Mouse (Mus musculus) midbrain, postnatal 0 days (tissue): ENCODE measurements around the gene Ing5. TPM values are rescaled to one million over a fixed set of nuclear protein-coding genes. Genes with fewer than 3 reads are reported as not detected.
"Not testable (repeated sequence)": the region's sequence is repeated elsewhere in the genome, so short reads cannot be mapped to it uniquely, and the experiment has no call there.

Experiments
- ATAC-seq: fragments of 200-750 bp; cut with Nextera tagmentation; 2 replicates; pipeline ENCODE4 v1.8.0; 2017; ENCODE audit warnings: moderate number of reproducible peaks, mild to moderate bottlenecking, moderate TSS enrichment, moderate library complexity; ENCODE audit not compliant: low FRiP score
- DNase-seq: peaks from one replicate; pipeline ENCODE4 v3.0.0-alpha.2; 2015; ENCODE audit warnings: low spot score
- H3K27ac ChIP-seq: fragments of 300-500 bp; sonication (generic); 2 replicates; pipeline ENCODE4 v1.5.1; 2014; ENCODE audit warnings: low read depth, mild to moderate bottlenecking, low read length, mixed read lengths
- H3K27me3 ChIP-seq: fragments of 300-500 bp; sonication (generic); 2 replicates; pipeline ENCODE4 v1.6.1; 2014; ENCODE audit warnings: low read length, control low read depth, mixed read lengths; ENCODE audit not compliant: insufficient read depth
- H3K36me3 ChIP-seq: fragments of 300-500 bp; sonication (generic); 2 replicates; pipeline ENCODE4 v1.6.1; 2014; ENCODE audit warnings: low read length, control low read depth, mixed read lengths; ENCODE audit not compliant: insufficient read depth
- H3K4me1 ChIP-seq: fragments of 300-500 bp; sonication (generic); 2 replicates; pipeline ENCODE4 v1.6.1; 2014; ENCODE audit warnings: mild to moderate bottlenecking, control low read depth, antibody characterized with exemption, low read length, mixed read lengths; ENCODE audit not compliant: insufficient read depth
- H3K4me2 ChIP-seq: fragments of 300-500 bp; sonication (generic); 2 replicates; pipeline ENCODE4 v1.6.1; 2014; ENCODE audit warnings: low read depth, mild to moderate bottlenecking, low read length, mixed read lengths; ENCODE audit not compliant: poor library complexity, severe bottlenecking
- H3K4me3 ChIP-seq: fragments of 300-500 bp; sonication (generic); 2 replicates; pipeline ENCODE4 v1.5.1; 2014; ENCODE audit warnings: low read depth, mild to moderate bottlenecking, low read length, moderate library complexity
- H3K9ac ChIP-seq: fragments of 300-500 bp; sonication (generic); replicated peaks from 2 replicates; pipeline ENCODE4 v1.6.1; 2014; ENCODE audit warnings: mild to moderate bottlenecking, low read length, moderate library complexity, mixed read lengths; ENCODE audit not compliant: poor library complexity, severe bottlenecking
- H3K9me3 ChIP-seq: fragments of 300-500 bp; sonication (generic); 2 replicates; pipeline ENCODE4 v1.6.1; 2016; ENCODE audit warnings: low read length, control low read depth
- CTCF ChIP-seq: IDR thresholded peaks from 2 replicates; pipeline ENCODE4 v1.5.1; 2016; ENCODE audit warnings: antibody characterized with exemption, mild to moderate bottlenecking
- WGBS: fragments of 180-500 bp; shearing (Covaris S2); extraction: QIAGEN DNeasy Blood & Tissue Kit; methylation state at CpG from one replicate; pipeline ENCODE4 v1.1.7; 2014; 5-methylcytosine and 5-hydroxymethylcytosine counted together
- polyA plus RNA-seq: library from polyadenylated mRNA; unstranded; fragments of >200 nt; fragmentation: Nextera tagmentation; extraction: Ambion mirVana; gene quantifications from 2 replicates; pipeline ENCODE4 v1.2.1, GENCODE M21; 2015
- total RNA-seq: library from RNA; depleted of rRNA; stranded (reverse); fragments of >200 nt; gene quantifications from 2 replicates; pipeline ENCODE4 v1.2.3, GENCODE M21; 2014

Ing5 gene
- total and polyA plus RNA-seq, 2 experiments from 2014 or later = 7.1 to 12.6 TPM

- not testable (repeated sequence) for H3K27ac ChIP-seq, H3K9me3 ChIP-seq, H3K4me3 ChIP-seq, H3K27me3 ChIP-seq, H3K36me3 ChIP-seq, H3K4me2 ChIP-seq, H3K9ac ChIP-seq, DNase-seq, ATAC-seq, H3K4me1 ChIP-seq
- WGBS = 79% methylated on average over 2 of the region's 4 CpGs
- peak; percentile 44 for TF ChIP-seq CTCF
Observed at GRCm38 (mm10) chr1:93832754-93833360, 29.1 kb downstream of the Ing5 start.

- TF ChIP-seq CTCF = no peak
Observed at GRCm38 (mm10) chr1:93834671-93835150, 30.9 kb downstream of the Ing5 start.

GRCm38 (mm10) chr1:93835211-93835610, 31.4 kb downstream of the Ing5 start:
- Histone ChIP-seq H3K36me3 (0 out of 2 replicates have a peak, but pooled peaks cover 8% of the 10 kb centered on the region), H3K27ac (no peak overlapping the region), H3K4me3 (no peak overlapping the region), H3K4me1 (no peaks in the 10 kb centered on the region), H3K4me2 (no peak overlapping the region), H3K9me3 (no peaks in the 10 kb centered on the region), H3K9ac (no peak overlapping the region), H3K27me3 (no peaks in the 10 kb centered on the region)
- TF ChIP-seq CTCF = no peak
- no peak for DNase-seq
- no peak for ATAC-seq
- WGBS = 97% methylated on average over 4 of the region's 4 CpGs

More at GRCm38 (mm10) chr1:93834671-93835150, 30.9 kb downstream of the Ing5 start:
- no peak overlapping the region for H3K4me3 ChIP-seq
- H3K27me3 ChIP-seq = no peaks in the 10 kb centered on the region
- DNase-seq (no peak), ATAC-seq (no peak)
- H3K9me3 ChIP-seq = no peaks in the 10 kb centered on the region
- no peak overlapping the region for H3K4me2 ChIP-seq
- WGBS = 82% methylated on average over 7 of the region's 7 CpGs
- H3K36me3 ChIP-seq = 0 out of 2 replicates have a peak, but pooled peaks cover 8% of the 10 kb centered on the region
- no peak overlapping the region for H3K9ac ChIP-seq
- no peak overlapping the region for H3K27ac ChIP-seq
- no peaks in the 10 kb centered on the region for H3K4me1 ChIP-seq

GRCm38 (mm10) chr1:93835876-93836531, 32.2 kb downstream of the Ing5 start:
- no peak for ATAC-seq
- Histone ChIP-seq H3K36me3 (0 out of 2 replicates have a peak, but pooled peaks cover 8% of the 10 kb centered on the region), H3K4me2 (no peak overlapping the region), H3K27ac (no peak overlapping the region), H3K27me3 (no peaks in the 10 kb centered on the region), H3K9me3 (no peaks in the 10 kb centered on the region), H3K4me1 (no peaks in the 10 kb centered on the region), H3K4me3 (no peak overlapping the region), H3K9ac (no peak overlapping the region)
- TF ChIP-seq CTCF = no peak
- DNase-seq = no peak
- WGBS = 93% methylated on average over 6 of the region's 6 CpGs

- no peak for DNase-seq
- 0 out of 2 replicates have a peak, but pooled peaks cover 8% of the 10 kb centered on the region for H3K36me3 ChIP-seq
- H3K4me3 ChIP-seq = no peak overlapping the region
- no peak overlapping the region for H3K27ac ChIP-seq
- WGBS = 95% methylated on average over 2 of the region's 2 CpGs
- no peak for TF ChIP-seq CTCF
- H3K27me3 ChIP-seq = no peaks in the 10 kb centered on the region
- H3K9me3 ChIP-seq = no peaks in the 10 kb centered on the region
- H3K4me2 ChIP-seq = no peak overlapping the region
- H3K9ac ChIP-seq = no peak overlapping the region
- no peak for ATAC-seq
- no peaks in the 10 kb centered on the region for H3K4me1 ChIP-seq
Observed at GRCm38 (mm10) chr1:93836532-93836913, 32.8 kb downstream of the Ing5 start.

GRCm38 (mm10) chr1:93837335-93837734, 33.6 kb downstream of the Ing5 start:
- Histone ChIP-seq H3K36me3 (0 out of 2 replicates have a peak, but pooled peaks cover 8% of the 10 kb centered on the region), H3K27ac (no peak overlapping the region), H3K9ac (no peak overlapping the region), H3K9me3 (no peaks in the 10 kb centered on the region), H3K4me2 (no peak overlapping the region), H3K27me3 (no peaks in the 10 kb centered on the region), H3K4me1 (no peaks in the 10 kb centered on the region), H3K4me3 (no peak overlapping the region)
- DNase-seq (no peak), ATAC-seq (no peak)
- 97% methylated on average over 8 of the region's 8 CpGs for WGBS
- TF ChIP-seq CTCF = no peak

GRCm38 (mm10) chr1:93838569-93838968, 34.8 kb downstream of the Ing5 start:
- not testable (repeated sequence) for H3K9ac ChIP-seq, H3K36me3 ChIP-seq, H3K4me2 ChIP-seq, DNase-seq, H3K4me1 ChIP-seq, H3K4me3 ChIP-seq, H3K9me3 ChIP-seq, H3K27ac ChIP-seq, ATAC-seq, H3K27me3 ChIP-seq
- WGBS = 89% methylated on average over 8 of the region's 8 CpGs

GRCm38 (mm10) chr1:93845766-93846366, 42.1 kb downstream of the Ing5 start:
- ATAC-seq = not testable (repeated sequence)
- 61% methylated on average over 1 of the region's 3 CpGs for WGBS

More at GRCm38 (mm10) chr1:93845766-93846366, 42.1 kb downstream of the Ing5 start:
- not testable (repeated sequence) for H3K27ac ChIP-seq, H3K27me3 ChIP-seq, H3K9ac ChIP-seq, H3K4me1 ChIP-seq, H3K4me2 ChIP-seq, DNase-seq, H3K4me3 ChIP-seq, H3K36me3 ChIP-seq, H3K9me3 ChIP-seq
